Mouse (Mus musculus) cortical plate, adult 2 months (tissue): Measurements from ENCODE around the gene Nfya.

Source experiments
- CTCF ChIP-seq: fragments of 200-500 bp; IDR thresholded peaks from 2 replicates; pipeline ENCODE4 v1.5.1; 2011; ENCODE audit warnings: mild to moderate bottlenecking, control low read depth, low read length; ENCODE audit not compliant: insufficient read depth; ENCODE audit errors: extremely low read depth
- POLR2A ChIP-seq: fragments of 200-500 bp; IDR thresholded peaks from 2 replicates; pipeline ENCODE4 v1.6.1; 2011; ENCODE audit warnings: mild to moderate bottlenecking, low read length, control low read depth; ENCODE audit not compliant: insufficient read depth; ENCODE audit errors: extremely low read depth

DNA sequence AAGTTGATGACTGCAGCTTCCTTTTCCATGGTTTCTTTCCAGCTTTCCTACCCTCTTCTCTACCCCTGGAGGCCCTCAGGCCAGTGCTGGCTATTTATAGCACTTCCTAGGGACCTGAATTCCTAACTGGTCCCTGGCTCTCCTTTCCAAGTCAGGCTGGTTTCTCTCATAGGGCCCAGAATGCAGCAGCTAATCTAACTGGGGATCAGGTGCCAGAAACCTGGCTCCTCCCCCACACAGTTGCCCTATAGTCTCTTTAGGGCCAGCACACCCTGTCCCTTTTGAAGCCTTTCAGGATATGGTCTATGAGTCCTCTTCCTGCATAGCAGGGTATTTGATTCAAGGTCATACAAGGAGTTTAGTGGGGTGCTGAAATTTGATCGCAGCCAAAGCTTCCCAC is 26.8 kb upstream of the Nfya start:
- TF ChIP-seq POLR2A (no peak), CTCF (no peak)
